Mouse (Mus musculus) lung, postnatal 0 days (tissue): ENCODE data around the gene Lrrc2.

ENCODE experiments used
- CTCF ChIP-seq: IDR thresholded peaks from 2 replicates; pipeline ENCODE4 v1.5.1; 2016; ENCODE audit warnings: antibody characterized with exemption, mild to moderate bottlenecking
- EP300 ChIP-seq: IDR thresholded peaks from 2 replicates; pipeline ENCODE4 v1.6.1; 2016; ENCODE audit warnings: antibody characterized with exemption, mild to moderate bottlenecking, control low read depth

- TF ChIP-seq CTCF (no peak), EP300 (no peak)
These were observed 36.0 kb downstream of the Lrrc2 start for GRCm38 (mm10) chr9:110987331-110987730.
